Mouse (Mus musculus): ENCODE measurements around the gene Olfr812. TPM values are rescaled to one million over a fixed set of nuclear protein-coding genes. Genes with fewer than 3 reads are reported as not detected.
"Not testable (repeated sequence)": the region's sequence is repeated elsewhere in the genome, so short reads cannot be mapped to it uniquely, and the experiment has no call there.

Gene Olfr812
- not detected for total RNA-seq (2022)

- DNase-seq (ENCODE audit: low spot score in 2 of 2), result no peak
Observed at GRCm38 (mm10) chr10:129845994-129846393, at the start of gene Olfr812. Gene Olfr812, minus strand, starts transcription at chr10:129846094.

- no peak for DNase-seq (ENCODE audit: low spot score in 2 of 2)
Observed at GRCm38 (mm10) chr10:129885934-129886333, 40.0 kb upstream of the Olfr812 start.

- not testable (repeated sequence) for DNase-seq (ENCODE audit: low spot score in 2 of 2)
Observed at GRCm38 (mm10) chr10:129885496-129885895, 39.6 kb upstream of the Olfr812 start.

GRCm38 (mm10) chr10:129879751-129880150 is 33.9 kb upstream of the Olfr812 start, which contains the start of gene Olfr814:
Gene Olfr814, minus strand, starts transcription at chr10:129879851.
- not testable (repeated sequence) for DNase-seq (ENCODE audit: low spot score in 2 of 2)

DNA sequence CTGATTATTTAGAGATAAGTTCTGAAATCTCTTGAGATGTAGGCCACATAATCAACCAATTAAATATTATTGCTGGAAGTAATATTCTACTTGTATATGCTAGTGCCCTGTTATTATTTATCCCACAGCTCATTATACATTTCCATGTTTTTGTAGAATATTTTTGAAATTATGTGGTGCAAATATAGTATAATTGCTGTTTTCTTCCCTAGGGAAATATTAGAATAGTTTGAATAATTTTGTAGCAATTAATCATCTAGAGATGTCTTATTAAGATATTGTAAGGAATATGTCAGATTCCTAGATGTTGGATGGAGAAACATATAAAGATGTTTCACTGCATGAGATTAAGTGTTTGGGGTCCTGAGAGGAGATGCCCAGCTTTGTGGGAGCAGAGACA is 9.2 kb upstream of the Olfr812 start, which contains the start of gene Olfr813:
Gene Olfr813 (plus strand): TSS at position 301 of the 400 bp plus-strand sequence.
- no peak for DNase-seq (ENCODE audit: low spot score in 2 of 2)

- no peak for DNase-seq (ENCODE audit: low spot score in 2 of 2)
Observed at GRCm38 (mm10) chr10:129847343-129847742, 1.4 kb upstream of the Olfr812 start.

DNA sequence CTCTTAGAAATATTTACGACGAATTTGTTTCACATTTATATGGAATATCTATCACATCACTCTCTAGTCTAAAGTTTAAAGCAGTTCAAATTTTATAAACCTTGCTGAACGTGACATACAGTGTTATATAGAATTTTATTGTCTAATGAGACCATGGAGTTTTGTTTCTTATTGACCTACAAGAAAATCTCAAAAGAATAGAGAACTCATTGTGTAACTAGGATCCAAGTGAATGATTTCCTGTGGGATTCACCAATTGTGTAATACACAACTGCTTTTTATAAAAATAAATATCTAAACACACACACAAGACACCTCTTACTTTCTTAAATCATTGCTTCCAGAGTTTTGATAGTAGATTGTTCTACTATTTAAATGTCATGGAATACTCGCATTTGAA is 41.6 kb downstream of the Olfr812 start, which contains the start of gene Olfr811:
Gene Olfr811 (minus strand): TSS at position 101 of the 400 bp plus-strand sequence.
- DNase-seq (ENCODE audit: low spot score in 2 of 2), result no peak

GRCm38 (mm10) chr10:129794817-129795216 is 51.1 kb downstream of the Olfr812 start, which contains the start of gene Olfr810:
Gene Olfr810, minus strand, starts transcription at chr10:129794917.
- no peak for DNase-seq (ENCODE audit: low spot score in 2 of 2)

Other genes starting within 250 kb of the Olfr812 start
- gene Olfr796, start 233.5 kb downstream of the Olfr812 start, total RNA-seq (2022), result not detected
- not detected for gene Olfr798, start 218.2 kb downstream of the Olfr812 start, total RNA-seq (2022)
- gene Olfr799, start 208.6 kb downstream of the Olfr812 start, total RNA-seq (2022), result not detected
- gene Olfr800, start 188.4 kb downstream of the Olfr812 start, total RNA-seq (2022), result not detected
- gene Olfr801, start 172.2 kb downstream of the Olfr812 start, total RNA-seq (2022), result not detected
- gene Olfr802, start 157.9 kb downstream of the Olfr812 start, total RNA-seq (2022), result not detected
- not detected for gene Olfr803, start 151.8 kb downstream of the Olfr812 start, total RNA-seq (2022)
- not detected for gene Olfr804, start 142.9 kb downstream of the Olfr812 start, total RNA-seq (2022)
- gene Olfr805, start 116.7 kb downstream of the Olfr812 start, total RNA-seq (2022), result not detected
- gene Olfr806, start 104.2 kb downstream of the Olfr812 start, total RNA-seq (2022), result not detected
- not detected for gene Olfr807, start 88.3 kb downstream of the Olfr812 start, total RNA-seq (2022)
- not detected for gene Olfr808, start 80.6 kb downstream of the Olfr812 start, total RNA-seq (2022)
- not detected for gene Olfr809, start 71.5 kb downstream of the Olfr812 start, total RNA-seq (2022)
- not detected for gene Olfr810, start 51.2 kb downstream of the Olfr812 start, total RNA-seq (2022)
- gene Olfr811, start 41.7 kb downstream of the Olfr812 start, total RNA-seq (2022), result not detected
- not detected for gene Olfr813, start 9.3 kb upstream of the Olfr812 start, total RNA-seq (2022)
- not detected for gene Olfr814, start 33.8 kb upstream of the Olfr812 start, total RNA-seq (2022)
- gene Olfr815, start 59.8 kb upstream of the Olfr812 start, total RNA-seq (2022), result not detected
- gene Olfr816, start 69.5 kb upstream of the Olfr812 start, total RNA-seq (2022), result not detected
- not detected for gene Olfr818, start 103.0 kb upstream of the Olfr812 start, total RNA-seq (2022)
- gene Olfr819, start 121.2 kb upstream of the Olfr812 start, total RNA-seq (2022), result not detected
- not detected for gene Olfr247, start 130.0 kb upstream of the Olfr812 start, total RNA-seq (2022)
- not detected for gene Gm10310, start 139.0 kb upstream of the Olfr812 start, total RNA-seq (2022)
- not detected for gene Olfr820, start 166.5 kb upstream of the Olfr812 start, total RNA-seq (2022)
- under 1 TPM in 1 of 4 experiments, not detected in 3; 0.43 TPM for gene Olfr821, start 184.3 kb upstream of the Olfr812 start, total RNA-seq (2022)
- not detected for gene Olfr822, start 225.1 kb upstream of the Olfr812 start, total RNA-seq (2022)

Data from layer of hippocampus, adult 8-10 months (tissue).